Mouse (Mus musculus): ENCODE measurements around the gene Klhdc9. TPM values are rescaled to one million over a fixed set of nuclear protein-coding genes. Genes with fewer than 3 reads are reported as not detected.
"Not testable (repeated sequence)": the region's sequence is repeated elsewhere in the genome, so short reads cannot be mapped to it uniquely, and the experiment has no call there.

The Klhdc9 gene
- polyA plus RNA-seq, 1 experiment from 2014 or later: 2.7 TPM

DNA sequence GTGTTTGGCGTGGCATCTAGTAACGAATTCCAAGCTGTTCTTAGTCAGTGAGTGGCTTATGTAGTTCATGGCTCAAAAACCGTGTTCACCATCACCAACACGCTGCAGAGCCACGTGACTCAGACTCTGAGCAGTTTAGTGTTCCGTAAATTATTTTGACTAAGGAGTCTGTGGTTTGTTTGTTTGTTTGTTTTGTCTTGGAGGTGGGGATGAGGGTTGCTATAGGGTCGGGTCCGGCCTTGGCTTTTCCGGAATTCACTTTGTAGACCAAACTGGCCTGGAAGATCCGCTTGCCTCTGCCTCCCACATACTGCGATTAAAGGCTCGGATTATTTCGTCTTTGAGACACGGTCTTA is 14.5 kb downstream of the Klhdc9 start:
- 2% methylated on average over 14 of the region's 14 CpGs for WGBS
- Histone ChIP-seq H3K9me3 (peaks cover 7% of the 10 kb centered on the region), H3K27me3 (ENCODE audit: poor library complexity, severe bottlenecking) (no peaks in the 10 kb centered on the region), H3K4me1 (peaks cover 32% of the 10 kb centered on the region), H3K36me3 (replicated peaks) (peaks cover 40% of the 10 kb centered on the region), H3K27ac (peak overlapping the region; percentile 87), H3K4me3 (peak overlapping the region; percentile 71)
- DNase-seq (ENCODE audit: extremely low spot score, low spot score): no peak

DNA sequence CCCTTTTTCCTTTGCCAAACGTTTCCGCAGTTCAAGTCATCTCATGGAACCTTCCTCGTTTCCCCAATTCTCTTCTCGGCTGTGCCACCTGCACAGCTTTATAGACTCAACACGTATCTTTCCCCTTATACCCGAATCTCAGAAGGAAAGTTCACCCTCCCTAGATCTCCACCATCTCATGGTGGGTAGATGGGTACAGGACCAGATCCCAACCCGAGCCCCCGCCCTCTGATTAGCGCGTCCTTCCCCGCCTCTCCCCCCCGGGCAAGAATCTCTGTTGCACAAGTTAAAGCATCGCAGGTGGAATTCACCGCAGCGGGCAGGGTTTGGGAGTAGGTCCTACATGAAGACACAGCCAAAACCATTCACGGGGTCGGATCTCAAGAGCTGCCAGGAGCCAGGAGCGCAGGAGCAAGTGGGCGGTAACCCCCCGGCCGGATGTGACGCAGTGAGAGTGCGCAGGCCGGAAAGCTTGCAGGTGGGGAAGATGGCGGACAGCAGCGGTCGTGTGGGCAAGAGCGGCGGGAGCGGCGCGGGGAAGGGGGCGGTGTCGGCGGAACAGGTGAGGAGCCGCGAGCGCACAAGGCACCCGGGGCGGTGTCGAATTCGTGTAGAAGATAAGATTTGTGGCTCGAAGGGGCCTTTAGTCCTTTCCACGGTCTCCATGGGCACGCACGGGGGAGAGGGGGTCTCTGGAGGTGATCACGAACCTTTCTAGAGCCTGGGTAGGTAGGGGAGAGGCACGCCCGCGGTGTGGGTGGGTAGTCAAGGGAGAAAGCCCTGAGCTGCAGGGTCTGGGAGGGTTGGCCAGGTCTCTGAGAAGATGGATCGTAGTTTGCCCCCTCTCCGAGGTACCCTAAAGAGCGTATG is 15.1 kb downstream of the Klhdc9 start, which contains the start of the genes Nit1 and Pfdn2:
Gene Nit1, minus strand, starts transcription at position 422 of the 870 bp plus-strand sequence.
Gene Pfdn2, plus strand, starts transcription at position 446 of the 870 bp plus-strand sequence.
- peak within 1 kb of the TSS; percentile 87 for H3K27ac ChIP-seq
- H3K36me3 ChIP-seq (replicated peaks): peaks cover 46% of the 10 kb centered on the region
- peak within 1 kb of the TSS; percentile 71 for H3K4me3 ChIP-seq
- peaks cover 32% of the 10 kb centered on the region for H3K4me1 ChIP-seq
- peak; percentile 96 for DNase-seq (ENCODE audit: extremely low spot score, low spot score)
- H3K9me3 ChIP-seq: peaks cover 7% of the 10 kb centered on the region
- H3K27me3 ChIP-seq (ENCODE audit: poor library complexity, severe bottlenecking): no peaks in the 10 kb centered on the region
- 2% methylated on average over 53 of the region's 53 CpGs for WGBS

GRCm38 (mm10) chr1:171344715-171345114 is 15.9 kb downstream of the Klhdc9 start:
- Histone ChIP-seq H3K4me1 (peaks cover 32% of the 10 kb centered on the region), H3K36me3 (replicated peaks) (peaks cover 53% of the 10 kb centered on the region), H3K27me3 (ENCODE audit: poor library complexity, severe bottlenecking) (no peaks in the 10 kb centered on the region), H3K4me3 (peak overlapping the region; percentile 71), H3K27ac (peak overlapping the region; percentile 87), H3K9me3 (peaks cover 7% of the 10 kb centered on the region)
- no peak for DNase-seq (ENCODE audit: extremely low spot score, low spot score)
- 81% methylated on average over 9 of the region's 9 CpGs for WGBS

DNA sequence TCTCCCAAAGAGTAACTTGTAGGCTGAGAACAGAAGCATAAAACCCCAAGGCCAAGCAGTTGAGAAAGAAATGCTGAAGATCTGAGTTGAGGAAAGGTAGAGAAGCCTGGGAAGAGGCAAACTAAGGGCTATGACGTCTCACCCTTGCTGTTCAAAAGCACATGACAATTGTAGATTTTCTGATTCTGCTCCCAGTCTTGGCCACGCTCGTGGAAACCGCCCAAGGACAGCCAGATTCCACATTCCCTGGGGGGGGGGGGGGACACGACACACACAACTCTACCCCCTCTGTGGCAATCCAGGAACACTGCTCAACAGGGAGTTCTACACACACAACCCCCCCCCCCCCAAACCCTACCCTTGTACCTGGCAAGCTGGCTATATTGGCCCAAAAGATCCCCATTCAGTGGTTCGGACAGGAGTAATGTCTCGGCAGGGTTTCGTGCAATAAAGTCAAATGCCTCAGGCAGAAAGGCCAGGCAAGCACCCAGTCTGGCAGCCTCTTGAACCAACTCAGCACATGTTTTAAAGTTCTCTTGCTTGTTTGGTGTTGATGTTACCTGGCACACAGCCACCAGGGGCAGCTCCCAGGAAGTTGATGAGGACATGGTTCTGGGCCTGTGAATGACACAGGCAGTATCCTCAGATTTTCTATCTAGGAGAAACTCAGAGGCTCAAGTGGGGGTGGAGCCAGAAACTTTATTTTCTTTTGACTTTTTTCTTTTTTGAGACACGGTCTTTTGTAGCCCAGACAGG is 16.5 kb downstream of the Klhdc9 start:
- Histone ChIP-seq H3K4me1 (peaks cover 32% of the 10 kb centered on the region), H3K27ac (no peak overlapping the region), H3K4me3 (peak overlapping the region; percentile 71), H3K9me3 (peaks cover 7% of the 10 kb centered on the region), H3K36me3 (replicated peaks) (peaks cover 56% of the 10 kb centered on the region), H3K27me3 (ENCODE audit: poor library complexity, severe bottlenecking) (no peaks in the 10 kb centered on the region)
- WGBS: 87% methylated on average over 9 of the region's 9 CpGs
- no peak for DNase-seq (ENCODE audit: extremely low spot score, low spot score)

- Histone ChIP-seq H3K4me1 (peaks cover 27% of the 10 kb centered on the region), H3K36me3 (replicated peaks) (peaks cover 66% of the 10 kb centered on the region), H3K27me3 (ENCODE audit: poor library complexity, severe bottlenecking) (no peaks in the 10 kb centered on the region), H3K9me3 (peaks cover 7% of the 10 kb centered on the region), H3K4me3 (no peak overlapping the region), H3K27ac (no peak overlapping the region)
- WGBS: 94% methylated on average over 16 of the region's 16 CpGs
- no peak for DNase-seq (ENCODE audit: extremely low spot score, low spot score)
These were observed 18.1 kb downstream of the Klhdc9 start for GRCm38 (mm10) chr1:171342262-171343207.

DNA sequence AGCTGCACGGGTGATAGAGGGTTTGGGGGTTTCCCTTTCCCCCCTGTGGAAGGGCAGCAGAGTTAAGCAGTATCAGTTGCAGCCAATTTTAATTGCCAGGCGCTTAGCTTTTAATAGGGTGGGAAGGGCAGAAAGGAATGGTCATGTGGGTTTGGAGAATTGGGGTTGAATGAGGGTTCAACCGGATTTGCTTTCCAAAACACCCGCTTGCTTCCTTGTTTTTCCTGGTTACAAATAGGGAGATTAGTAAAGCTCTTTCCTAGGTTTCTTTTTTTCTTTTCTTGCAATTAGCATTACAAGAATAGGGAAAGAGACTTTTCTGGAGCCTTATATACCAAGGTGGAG is 30.4 kb downstream of the Klhdc9 start:
- DNase-seq (ENCODE audit: extremely low spot score, low spot score): no peak
- H3K9me3 ChIP-seq: no peaks in the 10 kb centered on the region
- no peaks in the 10 kb centered on the region for H3K27me3 ChIP-seq (ENCODE audit: poor library complexity, severe bottlenecking)
- peak overlapping the region; percentile 100 for H3K27ac ChIP-seq
- 1% methylated on average over 4 of the region's 4 CpGs for WGBS
- H3K4me3 ChIP-seq: peak overlapping the region; percentile 86
- H3K4me1 ChIP-seq: peaks cover 41% of the 10 kb centered on the region
- peaks cover 31% of the 10 kb centered on the region for H3K36me3 ChIP-seq (replicated peaks)

DNA sequence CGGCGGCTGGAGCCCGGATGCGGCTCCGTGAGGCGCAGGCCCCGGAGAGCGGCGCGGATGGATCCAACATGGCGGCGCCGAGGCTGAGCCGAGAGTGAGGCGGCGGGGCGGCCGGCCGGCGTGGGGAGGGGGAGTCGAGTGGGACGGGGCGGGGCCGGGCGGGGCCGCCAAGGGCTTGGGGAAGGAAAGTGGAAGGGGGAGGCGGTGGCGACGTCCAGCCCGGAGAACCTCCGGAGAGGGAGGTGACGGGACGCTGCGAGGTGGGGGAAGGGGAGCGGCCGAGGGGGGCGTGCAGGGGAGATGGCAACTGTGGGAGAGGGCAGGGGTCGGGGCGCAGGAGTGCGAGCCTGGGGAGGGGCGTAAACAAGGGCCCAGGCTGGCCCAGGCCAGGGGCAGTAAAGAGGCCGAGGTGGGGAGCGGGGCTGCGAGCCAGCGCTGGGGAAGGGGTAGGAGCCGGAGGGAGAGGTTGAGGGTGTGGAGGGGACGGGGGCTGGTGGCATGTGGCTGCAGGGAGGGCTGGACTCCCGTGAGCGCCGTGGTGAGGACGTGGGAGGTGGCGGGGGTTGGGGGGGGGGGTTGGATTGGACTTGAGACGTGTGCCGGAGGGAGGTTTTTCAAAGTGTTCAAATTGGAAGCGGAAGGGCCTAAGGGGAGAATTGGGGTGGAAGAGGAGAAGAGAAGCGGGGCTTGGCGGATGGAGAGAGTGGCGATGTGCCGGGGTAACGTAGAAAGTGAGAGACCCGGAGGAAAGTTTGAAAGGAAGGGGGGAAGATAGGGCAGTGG is 31.0 kb downstream of the Klhdc9 start:
- Histone ChIP-seq H3K4me3 (peak overlapping the region; percentile 86), H3K36me3 (replicated peaks) (peaks cover 28% of the 10 kb centered on the region), H3K27me3 (ENCODE audit: poor library complexity, severe bottlenecking) (no peaks in the 10 kb centered on the region), H3K27ac (peak overlapping the region; percentile 100), H3K9me3 (no peaks in the 10 kb centered on the region), H3K4me1 (peaks cover 41% of the 10 kb centered on the region)
- WGBS: 1% methylated on average over 59 of the region's 61 CpGs
- peak; percentile 93 for DNase-seq (ENCODE audit: extremely low spot score, low spot score)

DNA sequence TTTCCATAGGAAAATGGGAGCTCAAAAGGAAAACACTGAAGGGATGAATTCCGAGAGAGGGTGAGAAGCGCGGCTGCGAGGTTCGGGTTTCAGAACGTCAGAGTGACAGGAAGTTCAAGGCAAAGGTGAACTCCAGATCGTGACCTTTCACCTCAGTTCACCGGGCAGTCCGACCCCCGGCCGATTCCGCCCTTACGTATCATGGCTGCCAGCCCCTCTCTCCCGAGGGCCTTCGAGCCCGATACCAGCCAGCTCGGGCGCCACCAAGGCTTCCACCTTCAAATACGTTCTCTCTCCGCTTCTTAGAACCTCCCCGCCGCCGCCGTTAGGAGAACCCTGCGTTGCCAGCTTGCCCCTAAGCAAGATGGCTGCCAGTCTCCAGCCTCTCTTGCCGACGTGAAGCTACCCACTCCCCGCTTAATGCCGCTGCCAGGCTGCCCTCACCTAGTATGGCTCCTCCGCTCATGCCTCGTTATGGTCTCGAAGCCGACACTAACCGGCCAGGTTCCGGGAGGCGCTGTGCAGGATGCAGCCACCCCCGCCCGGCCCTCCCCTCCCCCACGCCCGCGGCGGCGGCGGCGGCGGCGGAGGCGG is 31.7 kb downstream of the Klhdc9 start, which contains the start of gene Dedd:
Gene Dedd, plus strand, starts transcription at position 307 of the 594 bp plus-strand sequence.
- WGBS: under 1% methylated on average over 48 of the region's 48 CpGs

DNA sequence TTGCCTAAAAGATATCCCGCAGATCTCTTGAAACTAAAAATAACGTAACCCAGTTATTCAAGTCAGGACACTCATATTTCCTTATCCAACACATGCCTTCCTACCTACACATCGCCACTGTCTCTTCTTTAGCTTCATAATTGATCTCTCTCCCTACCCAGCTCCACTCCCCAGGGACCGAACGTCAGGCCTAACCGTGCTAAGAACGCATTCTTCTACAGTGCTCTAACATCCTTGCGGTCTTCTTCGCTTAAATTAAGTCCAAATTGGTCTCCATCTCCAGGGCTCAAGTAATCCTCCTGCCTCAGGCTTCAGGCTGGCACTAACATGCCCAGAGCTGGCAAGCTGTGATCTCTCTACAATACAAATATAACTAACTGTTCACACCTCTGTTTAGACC is 32.4 kb downstream of the Klhdc9 start:
- 50% methylated on average over 9 of the region's 9 CpGs for WGBS
- Histone ChIP-seq H3K36me3 (replicated peaks) (peaks cover 19% of the 10 kb centered on the region; the same call in 1 of the 2 replicates), H3K27ac (peak overlapping the region; percentile 100), H3K9me3 (no peaks in the 10 kb centered on the region), H3K27me3 (ENCODE audit: poor library complexity, severe bottlenecking) (no peaks in the 10 kb centered on the region), H3K4me1 (peaks cover 38% of the 10 kb centered on the region), H3K4me3 (peak overlapping the region; percentile 86)
- DNase-seq (ENCODE audit: extremely low spot score, low spot score): no peak

More for the DNA sequence above, 31.7 kb downstream of the Klhdc9 start, which contains the start of gene Dedd:
- H3K27me3 ChIP-seq (ENCODE audit: poor library complexity, severe bottlenecking): no peaks in the 10 kb centered on the region
- peak; percentile 93 for DNase-seq (ENCODE audit: extremely low spot score, low spot score)
- H3K27ac ChIP-seq: peak within 1 kb of the TSS; percentile 100
- peak within 1 kb of the TSS; percentile 86 for H3K4me3 ChIP-seq
- H3K9me3 ChIP-seq: no peaks in the 10 kb centered on the region
- peaks cover 41% of the 10 kb centered on the region for H3K4me1 ChIP-seq
- peaks cover 24% of the 10 kb centered on the region; the same call in 1 of the 2 replicates for H3K36me3 ChIP-seq (replicated peaks)

- H3K27me3 ChIP-seq (ENCODE audit: poor library complexity, severe bottlenecking); H3K4me3 ChIP-seq; DNase-seq (ENCODE audit: extremely low spot score, low spot score); H3K27ac ChIP-seq; H3K9me3 ChIP-seq; H3K36me3 ChIP-seq (replicated peaks): not testable (repeated sequence)
- peaks cover 32% of the 10 kb centered on the region for H3K4me1 ChIP-seq
- 84% methylated on average over 4 of the region's 4 CpGs for WGBS
These were observed 34.0 kb downstream of the Klhdc9 start for GRCm38 (mm10) chr1:171326588-171326987.

GRCm38 (mm10) chr1:171325571-171325970 is 35.0 kb downstream of the Klhdc9 start:
- H3K9me3 ChIP-seq: no peaks in the 10 kb centered on the region
- H3K27ac ChIP-seq: no peak overlapping the region
- H3K27me3 ChIP-seq (ENCODE audit: poor library complexity, severe bottlenecking): no peaks in the 10 kb centered on the region
- 93% methylated on average over 2 of the region's 2 CpGs for WGBS
- H3K4me1 ChIP-seq: peaks cover 21% of the 10 kb centered on the region
- no peak overlapping the region for H3K4me3 ChIP-seq
- no peak for DNase-seq (ENCODE audit: extremely low spot score, low spot score)
- H3K36me3 ChIP-seq (replicated peaks): peaks cover 8% of the 10 kb centered on the region; the same call in 1 of the 2 replicates
